Mouse (Mus musculus) liver, embryonic 15.5 days (tissue): ENCODE results near the gene Epha4. TPM values are rescaled to one million over a fixed set of nuclear protein-coding genes. Genes with fewer than 3 reads are reported as not detected.

Experiments
- ATAC-seq: fragments of 200-750 bp; cut with Nextera tagmentation; 2 replicates; pipeline ENCODE4 v1.8.0; 2017; ENCODE audit warnings: moderate number of reproducible peaks, mild to moderate bottlenecking, moderate library complexity; ENCODE audit not compliant: insufficient read depth
- H3K27ac ChIP-seq: fragments of 300-500 bp; sonication (generic); replicated peaks from 2 replicates; pipeline ENCODE4 v1.5.1; 2015; ENCODE audit warnings: mild to moderate bottlenecking, inconsistent platforms
- H3K27me3 ChIP-seq: fragments of 300-500 bp; sonication (generic); 2 replicates; pipeline ENCODE4 v1.6.1; 2015; ENCODE audit warnings: mild to moderate bottlenecking, inconsistent platforms
- H3K36me3 ChIP-seq: fragments of 300-500 bp; sonication (generic); replicated peaks from 2 replicates; pipeline ENCODE4 v1.6.1; 2015; ENCODE audit warnings: moderate library complexity, mild to moderate bottlenecking, inconsistent platforms
- H3K4me1 ChIP-seq: fragments of 300-500 bp; sonication (generic); replicated peaks from 2 replicates; pipeline ENCODE4 v1.6.1; 2015; ENCODE audit warnings: inconsistent platforms
- H3K4me2 ChIP-seq: fragments of 300-500 bp; sonication (generic); 2 replicates; pipeline ENCODE4 v1.6.1; 2015; ENCODE audit warnings: moderate library complexity, mild to moderate bottlenecking, inconsistent platforms
- H3K4me3 ChIP-seq: fragments of 300-500 bp; sonication (generic); replicated peaks from 2 replicates; pipeline ENCODE4 v1.5.1; 2015; ENCODE audit warnings: mild to moderate bottlenecking, inconsistent platforms
- H3K9ac ChIP-seq: fragments of 300-500 bp; sonication (generic); 2 replicates; pipeline ENCODE4 v1.6.1; 2015; ENCODE audit warnings: moderate library complexity, mild to moderate bottlenecking, inconsistent platforms
- H3K9me3 ChIP-seq: fragments of 300-500 bp; sonication (generic); replicated peaks from 2 replicates; pipeline ENCODE4 v1.6.1; 2016; ENCODE audit warnings: inconsistent platforms
- WGBS: fragments of 180-500 bp; shearing (Covaris S2); methylation state at CpG from one replicate; pipeline ENCODE4 v1.1.7; 2015; ENCODE audit warnings: mixed read lengths; ENCODE audit not compliant: insufficient replicate concordance; 5-methylcytosine and 5-hydroxymethylcytosine counted together
- polyA plus RNA-seq: library from polyadenylated mRNA; unstranded; fragments of >200 nt; fragmentation: Nextera tagmentation; extraction: Ambion mirVana; gene quantifications from 2 replicates; pipeline ENCODE4 v1.2.1, GENCODE M21; 2015

Epha4 gene
- polyA plus RNA-seq, 1 experiment from 2014 or later = 0.31 TPM

GRCm38 (mm10) chr1:77416872-77417271 lies 98.0 kb downstream of the Epha4 start:
- WGBS = 9% methylated on average over 4 of the region's 4 CpGs
- no peaks in the 10 kb centered on the region for H3K36me3 ChIP-seq
- no peak for ATAC-seq

GRCm38 (mm10) chr1:77412871-77413669 lies 101.8 kb downstream of the Epha4 start:
- no peak overlapping the region for H3K27ac ChIP-seq
- H3K9ac ChIP-seq = no peak overlapping the region
- no peaks in the 10 kb centered on the region for H3K9me3 ChIP-seq
- no peak for ATAC-seq
- no peak overlapping the region for H3K4me2 ChIP-seq
- WGBS = 50% methylated on average over 9 of the region's 9 CpGs
- H3K27me3 ChIP-seq = no peaks in the 10 kb centered on the region
- no peaks in the 10 kb centered on the region for H3K4me1 ChIP-seq
- no peak overlapping the region for H3K4me3 ChIP-seq
- no peaks in the 10 kb centered on the region for H3K36me3 ChIP-seq

More at GRCm38 (mm10) chr1:77416872-77417271, 98.0 kb downstream of the Epha4 start:
- Histone ChIP-seq H3K9ac (no peak overlapping the region), H3K27me3 (no peaks in the 10 kb centered on the region), H3K27ac (no peak overlapping the region), H3K4me3 (no peak overlapping the region), H3K4me2 (no peak overlapping the region), H3K4me1 (no peaks in the 10 kb centered on the region), H3K9me3 (no peaks in the 10 kb centered on the region)

- H3K36me3 ChIP-seq = no peaks in the 10 kb centered on the region
- no peak overlapping the region for H3K27ac ChIP-seq
- H3K4me2 ChIP-seq = no peak overlapping the region
- H3K9ac ChIP-seq = no peak overlapping the region
- WGBS = 36% methylated on average over 13 of the region's 13 CpGs
- ATAC-seq = no peak
- no peak overlapping the region for H3K4me3 ChIP-seq
- 0 out of 2 replicates have a peak, but pooled peaks cover 2% of the 10 kb centered on the region for H3K4me1 ChIP-seq
- no peaks in the 10 kb centered on the region for H3K27me3 ChIP-seq
- H3K9me3 ChIP-seq = no peaks in the 10 kb centered on the region
Measured at GRCm38 (mm10) chr1:77412285-77412684, 102.6 kb downstream of the Epha4 start.

GRCm38 (mm10) chr1:77411222-77411621 lies 103.7 kb downstream of the Epha4 start:
- Histone ChIP-seq H3K9me3 (no peaks in the 10 kb centered on the region), H3K9ac (no peak overlapping the region), H3K27me3 (no peaks in the 10 kb centered on the region), H3K27ac (no peak overlapping the region), H3K4me2 (no peak overlapping the region), H3K4me1 (0 out of 2 replicates have a peak, but pooled peaks cover 2% of the 10 kb centered on the region), H3K36me3 (no peaks in the 10 kb centered on the region), H3K4me3 (no peak overlapping the region)
- no peak for ATAC-seq
- WGBS = 70% methylated on average over 4 of the region's 4 CpGs

GRCm38 (mm10) chr1:77410716-77411115 lies 104.2 kb downstream of the Epha4 start:
- Histone ChIP-seq H3K27me3 (no peaks in the 10 kb centered on the region), H3K27ac (no peak overlapping the region), H3K4me2 (no peak overlapping the region), H3K36me3 (no peaks in the 10 kb centered on the region), H3K9ac (no peak overlapping the region), H3K9me3 (no peaks in the 10 kb centered on the region), H3K4me3 (no peak overlapping the region), H3K4me1 (0 out of 2 replicates have a peak, but pooled peaks cover 2% of the 10 kb centered on the region)
- WGBS = 62% methylated on average over 2 of the region's 2 CpGs
- ATAC-seq = no peak

- Histone ChIP-seq H3K27me3 (no peaks in the 10 kb centered on the region), H3K9ac (no peak overlapping the region), H3K27ac (no peak overlapping the region), H3K9me3 (no peaks in the 10 kb centered on the region), H3K4me2 (no peak overlapping the region), H3K4me3 (no peak overlapping the region), H3K4me1 (0 out of 2 replicates have a peak, but pooled peaks cover 2% of the 10 kb centered on the region), H3K36me3 (no peaks in the 10 kb centered on the region)
- WGBS = 66% methylated on average over 3 of the region's 3 CpGs
- no peak for ATAC-seq
Measured at GRCm38 (mm10) chr1:77410153-77410552, 104.7 kb downstream of the Epha4 start.

- H3K36me3 ChIP-seq = no peaks in the 10 kb centered on the region
- WGBS = 79% methylated on average over 8 of the region's 8 CpGs
- H3K4me2 ChIP-seq = no peak overlapping the region
- ATAC-seq = no peak
- H3K4me3 ChIP-seq = no peak overlapping the region
- no peaks in the 10 kb centered on the region for H3K9me3 ChIP-seq
- no peak overlapping the region for H3K9ac ChIP-seq
- H3K27ac ChIP-seq = no peak overlapping the region
- 0 out of 2 replicates have a peak, but pooled peaks cover 2% of the 10 kb centered on the region for H3K4me1 ChIP-seq
- H3K27me3 ChIP-seq = no peaks in the 10 kb centered on the region
Measured at GRCm38 (mm10) chr1:77409509-77409908, 105.4 kb downstream of the Epha4 start.

- ATAC-seq = no peak
- no peaks in the 10 kb centered on the region for H3K27me3 ChIP-seq
- 11% methylated on average over 9 of the region's 9 CpGs for WGBS
Measured at GRCm38 (mm10) chr1:77407417-77407816, 107.5 kb downstream of the Epha4 start.

GRCm38 (mm10) chr1:77406631-77407030 lies 108.3 kb downstream of the Epha4 start:
- no peaks in the 10 kb centered on the region for H3K9me3 ChIP-seq
- no peaks in the 10 kb centered on the region for H3K27me3 ChIP-seq
- H3K4me3 ChIP-seq = no peak overlapping the region
- H3K9ac ChIP-seq = no peak overlapping the region
- no peak overlapping the region for H3K27ac ChIP-seq
- no peaks in the 10 kb centered on the region for H3K36me3 ChIP-seq
- H3K4me2 ChIP-seq = no peak overlapping the region
- H3K4me1 ChIP-seq = 0 out of 2 replicates have a peak, but pooled peaks cover 2% of the 10 kb centered on the region
- ATAC-seq = no peak
- 69% methylated on average over 9 of the region's 9 CpGs for WGBS

More at GRCm38 (mm10) chr1:77407417-77407816, 107.5 kb downstream of the Epha4 start:
- Histone ChIP-seq H3K27ac (no peak overlapping the region), H3K36me3 (no peaks in the 10 kb centered on the region), H3K4me2 (no peak overlapping the region), H3K9ac (no peak overlapping the region), H3K4me1 (0 out of 2 replicates have a peak, but pooled peaks cover 2% of the 10 kb centered on the region), H3K9me3 (no peaks in the 10 kb centered on the region), H3K4me3 (no peak overlapping the region)

- no peak overlapping the region for H3K27ac ChIP-seq
- H3K4me1 ChIP-seq = 0 out of 2 replicates have a peak, but pooled peaks cover 2% of the 10 kb centered on the region
- ATAC-seq = no peak
- no peaks in the 10 kb centered on the region for H3K9me3 ChIP-seq
- H3K27me3 ChIP-seq = no peaks in the 10 kb centered on the region
- no peak overlapping the region for H3K4me2 ChIP-seq
- H3K36me3 ChIP-seq = no peaks in the 10 kb centered on the region
- whole genome bisulfite sequencing = 69% methylated on average over 10 of the region's 10 CpGs
- H3K4me3 ChIP-seq = no peak overlapping the region
- H3K9ac ChIP-seq = no peak overlapping the region
Measured at GRCm38 (mm10) chr1:77404537-77404936, 110.4 kb downstream of the Epha4 start.

GRCm38 (mm10) chr1:77402942-77403341 lies 111.9 kb downstream of the Epha4 start:
- no peak for ATAC-seq
- no peaks in the 10 kb centered on the region for H3K9me3 ChIP-seq
- no peak overlapping the region for H3K4me3 ChIP-seq
- H3K4me1 ChIP-seq = 0 out of 2 replicates have a peak, but pooled peaks cover 2% of the 10 kb centered on the region
- H3K4me2 ChIP-seq = no peak overlapping the region
- H3K27me3 ChIP-seq = no peaks in the 10 kb centered on the region
- no peak overlapping the region for H3K9ac ChIP-seq
- H3K36me3 ChIP-seq = no peaks in the 10 kb centered on the region
- WGBS = 70% methylated on average over 4 of the region's 4 CpGs
- no peak overlapping the region for H3K27ac ChIP-seq
